Mouse (Mus musculus) urinary bladder, postnatal 14 days (tissue): ENCODE measurements around the gene Cct2.
A peak's percentile ranks its signal among the peaks of the same experiment; 100 is the strongest.

Source experiments
- DNase-seq: peaks from one replicate; pipeline ENCODE4 v3.0.0; 2021; ENCODE audit warnings: low spot score

Gene Cct2

GRCm38 (mm10) chr10:117063254-117064021 lies at the start of gene Cct2:
Gene Cct2 (minus strand): TSS chr10:117063814.
- peak; percentile 93 for DNase-seq

- no peak for DNase-seq
Measured at GRCm38 (mm10) chr10:117112545-117112944, 48.9 kb upstream of the Cct2 start.

GRCm38 (mm10) chr10:117111455-117111854 lies 47.8 kb upstream of the Cct2 start:
- no peak for DNase-seq

GRCm38 (mm10) chr10:117110271-117110670 lies 46.7 kb upstream of the Cct2 start:
- DNase-seq = no peak

GRCm38 (mm10) chr10:117106686-117107085 lies 43.1 kb upstream of the Cct2 start:
- DNase-seq = no peak

- no peak for DNase-seq
Measured at GRCm38 (mm10) chr10:117106244-117106643, 42.6 kb upstream of the Cct2 start.

- DNase-seq = no peak
Measured at GRCm38 (mm10) chr10:117105015-117105414, 41.4 kb upstream of the Cct2 start.

GRCm38 (mm10) chr10:117103854-117104598 lies 40.4 kb upstream of the Cct2 start:
- DNase-seq = no peak

GRCm38 (mm10) chr10:117100175-117100574 lies 36.6 kb upstream of the Cct2 start:
- DNase-seq = no peak

- DNase-seq = no peak
Measured at GRCm38 (mm10) chr10:117097116-117097698, 33.6 kb upstream of the Cct2 start.

- no peak for DNase-seq
Measured at GRCm38 (mm10) chr10:117096096-117096495, 32.5 kb upstream of the Cct2 start.

- peak; percentile 35 for DNase-seq
Measured at GRCm38 (mm10) chr10:117094504-117095329, 31.1 kb upstream of the Cct2 start.

- DNase-seq = no peak
Measured at GRCm38 (mm10) chr10:117089628-117090027, 26.0 kb upstream of the Cct2 start.

GRCm38 (mm10) chr10:117081914-117082359 lies 18.3 kb upstream of the Cct2 start:
- DNase-seq = no peak

GRCm38 (mm10) chr10:117081326-117081725 lies 17.7 kb upstream of the Cct2 start:
- DNase-seq = no peak

- no peak for DNase-seq
Measured at GRCm38 (mm10) chr10:117078284-117078683, 14.7 kb upstream of the Cct2 start.

- no peak for DNase-seq
Measured at GRCm38 (mm10) chr10:117073176-117073575, 9.6 kb upstream of the Cct2 start.

GRCm38 (mm10) chr10:117072191-117072888 lies 8.7 kb upstream of the Cct2 start:
- no peak for DNase-seq

- DNase-seq = no peak
Measured at GRCm38 (mm10) chr10:117069109-117069508, 5.5 kb upstream of the Cct2 start.

- DNase-seq = no peak
Measured at GRCm38 (mm10) chr10:117064076-117064475, 462 bp upstream of the Cct2 start.

- DNase-seq = no peak
Measured at GRCm38 (mm10) chr10:117062894-117063253, 740 bp downstream of the Cct2 start.
